Mouse (Mus musculus): Measurements from ENCODE around the gene Ugcg. TPM values are rescaled to one million over a fixed set of nuclear protein-coding genes. Genes with fewer than 3 reads are reported as not detected.

Gene Ugcg
- total and polyA plus RNA-seq, 2 experiments from 2014 or later: 18.5 to 66.4 TPM

DNA sequence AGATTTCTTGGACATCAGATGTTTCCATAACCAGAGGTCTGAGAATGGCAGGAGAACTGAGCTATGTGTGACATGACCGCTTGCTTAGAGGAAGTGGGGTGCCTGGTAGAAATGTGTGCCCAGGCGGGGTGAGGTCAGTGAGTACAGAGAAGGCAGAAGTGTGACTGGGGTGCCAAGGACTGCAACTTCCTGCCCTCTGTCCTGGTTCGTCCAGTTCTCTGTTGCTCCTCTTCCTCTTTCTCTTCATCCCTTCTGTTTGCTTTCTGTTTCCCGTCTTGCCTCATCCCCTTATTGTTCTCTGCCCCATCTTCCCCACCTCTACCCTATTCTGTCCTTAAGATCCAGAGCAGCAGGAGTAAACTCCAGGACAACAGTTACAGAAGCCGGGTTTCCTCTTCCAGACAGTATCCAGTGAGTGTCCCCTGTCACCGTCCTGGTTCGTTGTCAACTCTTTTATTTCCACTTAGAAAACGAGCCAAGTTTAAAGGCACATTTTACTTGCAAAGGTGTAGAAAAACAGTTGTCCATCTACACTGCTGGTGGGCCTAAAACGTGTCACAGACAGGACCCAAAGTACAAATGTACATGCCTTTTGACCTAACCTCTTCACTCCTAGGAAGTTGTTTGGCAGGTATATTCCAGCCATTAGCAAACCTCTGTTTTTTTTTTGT is 49.7 kb downstream of the Ugcg start:
- Histone ChIP-seq H3K9me3 (ENCODE audit: low read length) (no peaks in the 10 kb centered on the region), H3K9ac (no peak overlapping the region), H3K4me1 (ENCODE audit: insufficient read depth) (no peaks in the 10 kb centered on the region), H3K4me3 (ENCODE audit: low read depth, low read length) (no peak overlapping the region), H3K27ac (ENCODE audit: low read depth, low read length) (no peak overlapping the region), H3K27me3 (ENCODE audit: insufficient read depth, low read length) (no peaks in the 10 kb centered on the region), H3K36me3 (ENCODE audit: insufficient read depth) (no peaks in the 10 kb centered on the region), H3K4me2 (ENCODE audit: low read depth) (no peak overlapping the region)
- 74% methylated on average over 9 of the region's 9 CpGs for WGBS
- ATAC-seq (no peak), DNase-seq (no peak)
- TF ChIP-seq CTCF (IDR thresholded peaks at IDR 0.05; ENCODE audit: low read depth): no peak

DNA sequence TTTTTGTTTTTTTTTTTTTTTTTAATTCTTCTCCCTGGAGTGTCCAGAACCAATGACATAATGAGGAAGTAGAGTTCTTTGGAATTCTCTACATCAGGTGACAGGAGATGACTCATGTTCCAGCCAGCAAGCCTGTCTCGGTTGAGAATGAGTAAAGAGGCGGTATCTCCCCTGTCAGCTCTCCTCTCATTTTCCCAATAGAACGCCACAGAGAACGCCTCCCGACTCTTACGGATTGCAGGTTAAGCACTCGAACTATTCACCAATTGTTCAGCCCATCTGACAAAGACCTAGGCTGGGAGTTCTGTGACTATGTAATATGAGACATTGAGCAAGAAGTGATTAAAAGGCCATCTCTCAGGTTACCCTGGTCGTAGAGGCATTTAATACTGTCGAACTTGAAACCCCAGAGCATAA is 50.3 kb downstream of the Ugcg start:
- no peaks in the 10 kb centered on the region for H3K4me1 ChIP-seq (ENCODE audit: insufficient read depth)
- H3K9me3 ChIP-seq (ENCODE audit: low read length): no peaks in the 10 kb centered on the region
- ATAC-seq: no peak
- DNase-seq: no peak
- TF ChIP-seq CTCF (IDR thresholded peaks at IDR 0.05; ENCODE audit: low read depth): no peak
- 51% methylated on average over 9 of the region's 9 CpGs for WGBS
- H3K27me3 ChIP-seq (ENCODE audit: insufficient read depth, low read length): no peaks in the 10 kb centered on the region
- no peak overlapping the region for H3K27ac ChIP-seq (ENCODE audit: low read depth, low read length)
- no peak overlapping the region for H3K9ac ChIP-seq
- H3K4me2 ChIP-seq (ENCODE audit: low read depth): no peak overlapping the region
- H3K36me3 ChIP-seq (ENCODE audit: insufficient read depth): no peaks in the 10 kb centered on the region
- H3K4me3 ChIP-seq (ENCODE audit: low read depth, low read length): no peak overlapping the region

DNA sequence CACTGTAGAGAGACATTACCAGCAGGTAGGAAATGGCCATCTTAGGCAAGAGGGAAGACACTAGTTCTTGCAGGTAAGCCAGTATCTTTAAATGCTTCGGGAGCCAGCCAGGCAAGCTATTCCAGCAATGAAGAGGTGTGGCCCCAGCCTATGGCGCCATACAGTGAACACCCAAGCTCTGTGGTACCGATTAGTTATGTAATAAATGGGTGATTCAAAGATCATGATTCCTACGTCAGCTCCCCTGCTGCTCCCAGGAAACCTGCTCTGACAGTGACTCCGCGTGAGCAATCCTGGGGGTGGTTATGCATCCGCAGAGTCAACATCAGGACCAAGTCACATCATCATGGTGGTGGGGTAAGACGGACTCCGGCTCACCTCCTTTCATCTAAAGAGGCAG is 51.1 kb downstream of the Ugcg start:
- no peaks in the 10 kb centered on the region for H3K4me1 ChIP-seq (ENCODE audit: insufficient read depth)
- H3K4me2 ChIP-seq (ENCODE audit: low read depth): no peak overlapping the region
- 93% methylated on average over 9 of the region's 9 CpGs for WGBS
- H3K36me3 ChIP-seq (ENCODE audit: insufficient read depth): no peaks in the 10 kb centered on the region
- ATAC-seq (no peak), DNase-seq (no peak)
- no peaks in the 10 kb centered on the region for H3K9me3 ChIP-seq (ENCODE audit: low read length)
- TF ChIP-seq CTCF (IDR thresholded peaks at IDR 0.05; ENCODE audit: low read depth): no peak
- no peak overlapping the region for H3K4me3 ChIP-seq (ENCODE audit: low read depth, low read length)
- no peaks in the 10 kb centered on the region for H3K27me3 ChIP-seq (ENCODE audit: insufficient read depth, low read length)
- no peak overlapping the region for H3K9ac ChIP-seq
- no peak overlapping the region for H3K27ac ChIP-seq (ENCODE audit: low read depth, low read length)

DNA sequence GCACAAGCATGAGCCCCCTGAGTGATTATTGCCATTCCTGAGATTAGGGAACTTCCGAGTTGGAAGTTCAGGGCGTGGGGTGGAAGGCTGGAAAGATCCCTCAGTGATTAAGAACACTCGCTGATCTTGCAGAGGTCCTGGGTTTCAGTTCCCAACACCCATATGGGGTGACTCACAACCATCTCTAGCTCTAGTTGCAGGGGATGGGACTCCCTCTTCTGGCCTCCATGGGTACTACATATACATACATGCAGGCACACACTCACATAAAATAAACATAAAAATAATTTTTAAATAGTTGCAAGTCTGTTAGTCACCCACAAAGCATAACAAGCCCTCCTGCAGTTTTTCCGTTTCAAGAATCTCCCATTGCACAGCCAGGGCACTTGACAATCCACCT is 52.0 kb downstream of the Ugcg start:
- H3K9me3 ChIP-seq (ENCODE audit: low read length): no peaks in the 10 kb centered on the region
- ATAC-seq: no peak
- no peak overlapping the region for H3K9ac ChIP-seq
- H3K36me3 ChIP-seq (ENCODE audit: insufficient read depth): no peaks in the 10 kb centered on the region
- no peak for DNase-seq
- no peak overlapping the region for H3K4me2 ChIP-seq (ENCODE audit: low read depth)
- WGBS: 96% methylated on average over 4 of the region's 4 CpGs
- no peaks in the 10 kb centered on the region for H3K27me3 ChIP-seq (ENCODE audit: insufficient read depth, low read length)
- TF ChIP-seq CTCF (IDR thresholded peaks at IDR 0.05; ENCODE audit: low read depth): no peak
- H3K4me3 ChIP-seq (ENCODE audit: low read depth, low read length): no peak overlapping the region
- no peaks in the 10 kb centered on the region for H3K4me1 ChIP-seq (ENCODE audit: insufficient read depth)
- no peak overlapping the region for H3K27ac ChIP-seq (ENCODE audit: low read depth, low read length)

DNA sequence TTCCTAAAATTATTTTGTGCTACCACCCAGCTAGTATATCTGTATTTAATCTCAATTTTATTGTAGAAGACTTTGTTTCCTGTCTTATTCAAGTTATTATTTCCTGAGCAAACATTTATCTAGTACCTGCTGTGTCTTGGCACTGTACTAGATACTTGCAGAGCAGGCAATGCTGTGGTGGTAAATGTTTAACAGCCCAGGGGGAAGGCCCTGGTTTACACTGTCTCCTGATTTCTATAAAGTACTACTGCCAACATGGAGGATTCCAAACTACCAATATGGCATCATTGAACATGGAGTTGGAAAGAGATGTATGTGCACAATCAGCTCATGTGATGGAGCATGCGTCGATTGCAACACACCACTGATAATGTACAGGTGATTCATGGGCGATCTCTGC is 53.2 kb downstream of the Ugcg start:
- Histone ChIP-seq H3K27me3 (ENCODE audit: insufficient read depth, low read length) (no peaks in the 10 kb centered on the region), H3K4me3 (ENCODE audit: low read depth, low read length) (no peak overlapping the region), H3K4me2 (ENCODE audit: low read depth) (no peak overlapping the region), H3K27ac (ENCODE audit: low read depth, low read length) (no peak overlapping the region), H3K36me3 (ENCODE audit: insufficient read depth) (no peaks in the 10 kb centered on the region), H3K4me1 (ENCODE audit: insufficient read depth) (no peaks in the 10 kb centered on the region), H3K9me3 (ENCODE audit: low read length) (no peaks in the 10 kb centered on the region), H3K9ac (no peak overlapping the region)
- TF ChIP-seq CTCF (IDR thresholded peaks at IDR 0.05; ENCODE audit: low read depth): no peak
- ATAC-seq (no peak), DNase-seq (no peak)
- WGBS: 88% methylated on average over 3 of the region's 3 CpGs

DNA sequence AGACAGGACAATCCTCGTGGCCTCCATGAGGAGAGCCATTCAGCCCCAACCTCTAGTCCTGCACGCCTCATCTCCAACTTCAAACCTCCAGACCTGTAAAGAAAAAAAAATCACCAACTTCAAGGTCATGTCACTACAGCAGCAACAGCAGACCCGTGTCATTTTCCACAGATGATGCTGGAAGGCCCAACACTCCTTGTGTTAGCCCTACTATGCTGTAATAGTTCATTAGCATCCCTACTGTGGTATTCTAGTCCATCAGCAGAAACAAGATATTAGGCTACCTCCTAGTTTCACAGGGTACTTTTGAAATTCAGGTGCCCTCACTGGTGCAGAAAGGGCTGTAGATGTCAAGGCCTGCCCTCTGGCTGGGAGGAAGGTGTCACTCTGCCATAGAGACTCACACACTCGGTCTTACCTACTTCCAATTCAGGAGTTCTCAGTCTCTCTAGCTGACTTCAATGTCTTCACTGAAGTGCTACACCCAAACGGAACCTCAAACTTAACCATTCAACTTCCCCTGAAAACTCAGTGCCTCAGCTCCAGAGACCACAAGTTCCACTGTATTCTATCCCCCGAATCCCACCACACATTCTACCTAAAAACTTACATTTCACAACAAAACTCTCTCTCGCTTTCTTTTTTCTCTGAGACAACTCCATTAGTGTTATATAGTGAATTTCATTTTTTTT is 54.9 kb downstream of the Ugcg start:
- H3K9me3 ChIP-seq (ENCODE audit: low read length): no peaks in the 10 kb centered on the region
- H3K27me3 ChIP-seq (ENCODE audit: insufficient read depth, low read length): no peaks in the 10 kb centered on the region
- H3K9ac ChIP-seq: no peak overlapping the region
- TF ChIP-seq CTCF (IDR thresholded peaks at IDR 0.05; ENCODE audit: low read depth): no peak
- DNase-seq (no peak), ATAC-seq (no peak)
- H3K4me3 ChIP-seq (ENCODE audit: low read depth, low read length): no peak overlapping the region
- H3K4me1 ChIP-seq (ENCODE audit: insufficient read depth): no peaks in the 10 kb centered on the region
- 88% methylated on average over 7 of the region's 7 CpGs for WGBS
- H3K4me2 ChIP-seq (ENCODE audit: low read depth): no peak overlapping the region
- H3K36me3 ChIP-seq (ENCODE audit: insufficient read depth): no peaks in the 10 kb centered on the region
- H3K27ac ChIP-seq (ENCODE audit: low read depth, low read length): no peak overlapping the region

DNA sequence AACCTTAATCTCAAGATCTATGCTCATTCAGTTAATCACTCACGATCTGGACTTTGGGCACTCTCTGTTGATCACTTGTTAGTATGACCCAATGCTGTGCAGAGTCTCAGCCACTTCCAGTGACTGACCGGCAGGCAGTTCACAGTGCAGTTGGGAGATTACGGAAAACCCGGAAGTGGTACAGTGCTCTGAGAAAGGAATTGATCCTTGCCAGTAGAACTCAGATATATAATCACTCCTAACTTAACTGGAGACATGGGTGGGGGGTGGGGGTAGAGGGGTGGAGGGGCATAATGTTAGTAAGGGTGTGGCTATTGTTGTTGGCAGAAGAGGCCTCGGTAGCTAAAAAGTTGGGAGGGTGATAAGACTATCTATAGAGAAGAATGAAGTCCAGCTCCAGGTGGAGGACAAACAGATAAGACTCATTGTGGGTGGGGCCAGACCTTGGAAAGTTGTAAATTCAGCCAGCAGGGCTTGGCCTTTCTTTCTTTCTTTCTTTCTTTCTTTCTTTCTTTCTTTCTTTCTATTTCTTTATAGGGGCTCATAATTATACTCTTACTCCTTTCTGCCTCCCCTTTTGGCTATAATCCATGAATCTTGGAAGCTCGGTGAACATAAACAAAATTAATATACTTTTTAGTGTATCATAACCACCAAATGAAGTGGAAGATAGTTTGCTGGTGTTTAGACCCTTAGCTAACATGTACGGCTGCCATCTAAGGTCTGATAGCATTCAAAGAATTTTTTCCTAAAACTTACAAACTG is 55.9 kb downstream of the Ugcg start:
- Histone ChIP-seq H3K4me3 (ENCODE audit: low read depth, low read length) (no peak overlapping the region), H3K36me3 (ENCODE audit: insufficient read depth) (no peaks in the 10 kb centered on the region), H3K4me1 (ENCODE audit: insufficient read depth) (no peaks in the 10 kb centered on the region), H3K4me2 (ENCODE audit: low read depth) (no peak overlapping the region), H3K9ac (no peak overlapping the region), H3K27me3 (ENCODE audit: insufficient read depth, low read length) (no peaks in the 10 kb centered on the region), H3K9me3 (ENCODE audit: low read length) (no peaks in the 10 kb centered on the region), H3K27ac (ENCODE audit: low read depth, low read length) (no peak overlapping the region)
- no peak for TF ChIP-seq CTCF (IDR thresholded peaks at IDR 0.05; ENCODE audit: low read depth)
- DNase-seq: no peak
- no peak for ATAC-seq
- WGBS: 79% methylated on average over 7 of the region's 7 CpGs

Data from forebrain, postnatal 0 days (tissue).